Mouse (Mus musculus): ENCODE results near the gene Riox2.

The Riox2 gene

DNA sequence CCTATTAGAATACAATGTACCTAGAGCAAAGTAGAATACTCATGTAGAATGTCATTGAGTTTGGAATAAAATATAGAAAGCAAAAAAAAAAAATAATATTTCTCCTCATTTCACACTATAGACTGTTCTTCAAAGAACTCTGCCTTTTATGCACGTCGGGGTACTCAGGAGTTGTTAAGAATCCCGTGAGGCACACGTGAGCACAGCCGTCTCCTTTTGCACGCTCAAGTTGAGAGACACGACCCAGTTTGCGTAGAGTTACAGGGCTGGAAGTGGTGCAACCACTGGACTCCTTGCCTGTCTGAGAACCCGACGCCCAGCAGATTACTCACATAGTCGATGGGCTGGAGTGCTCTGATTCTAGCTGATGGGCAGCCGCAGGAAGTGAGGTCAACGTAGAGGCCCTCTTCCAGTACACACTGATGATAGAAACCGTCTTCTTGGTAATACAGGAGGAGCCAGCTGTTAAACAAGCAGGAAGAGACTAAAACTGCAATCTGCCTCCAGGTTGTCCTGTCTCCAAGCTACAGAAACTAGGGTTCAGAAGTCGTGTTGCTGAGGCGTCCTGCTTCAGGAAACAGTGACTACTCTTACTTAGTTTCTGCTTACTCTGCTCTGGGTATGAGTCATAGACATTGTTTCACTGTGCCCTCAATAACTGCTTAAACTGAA lies 50.3 kb downstream of the Riox2 start:
- DNase-seq (ENCODE audit: low spot score): no peak

DNA sequence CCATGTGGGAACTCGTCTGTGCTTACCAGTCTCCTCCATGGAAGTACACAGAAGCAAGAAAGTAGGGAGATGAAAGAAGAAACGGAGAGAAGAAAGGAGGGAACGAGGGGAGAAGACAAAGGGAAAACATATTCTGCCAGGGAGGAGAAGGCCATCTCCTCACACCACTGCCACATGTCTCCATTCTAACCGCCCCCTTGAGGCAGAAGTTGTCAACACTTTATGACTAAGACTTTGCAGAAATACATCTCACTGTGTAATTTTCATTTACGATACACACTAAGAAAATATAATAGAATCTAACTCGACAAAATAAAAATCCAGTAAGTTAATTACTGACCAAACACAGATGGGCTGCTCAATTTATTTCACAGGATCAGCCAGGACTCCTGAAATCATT lies 55.4 kb downstream of the Riox2 start:
- no peak for DNase-seq (ENCODE audit: low spot score)

DNA sequence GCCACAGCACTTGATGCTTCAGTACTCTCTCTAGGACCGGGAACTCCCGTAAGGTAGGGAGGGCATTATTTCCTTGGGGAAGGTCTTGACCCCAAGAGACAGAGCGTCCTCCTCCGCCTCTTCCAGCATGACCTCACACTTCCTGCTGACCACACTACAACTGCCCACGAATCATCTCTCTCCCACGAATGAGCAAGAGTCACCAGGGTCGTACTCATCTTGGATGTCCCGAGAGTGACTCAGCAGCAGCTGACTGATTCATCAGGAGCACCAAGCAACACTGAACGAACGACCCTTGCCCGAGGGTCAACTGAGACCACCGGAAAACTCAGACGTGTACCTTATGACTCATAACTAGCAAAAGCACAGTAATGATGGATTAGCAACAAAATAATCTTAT lies 58.0 kb downstream of the Riox2 start:
- DNase-seq (ENCODE audit: low spot score): no peak

DNA sequence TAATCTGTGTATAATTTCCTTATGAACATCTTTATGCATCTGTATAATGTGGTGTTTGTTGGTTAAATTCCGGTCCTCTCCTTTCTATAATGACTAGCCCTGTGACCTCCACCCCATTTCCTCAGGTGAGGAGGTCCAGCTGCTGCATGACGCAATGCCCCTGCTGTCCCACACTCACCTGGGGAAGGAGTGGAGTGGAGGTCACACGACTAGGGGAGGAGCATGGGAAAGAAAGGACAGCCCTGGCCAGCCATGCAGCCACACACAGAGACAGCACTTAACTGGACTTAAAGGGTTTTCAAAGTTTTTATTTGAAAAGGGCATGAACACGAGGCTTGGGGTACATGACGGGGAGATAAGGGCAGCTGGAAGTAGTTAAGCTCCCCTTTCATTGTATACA lies 59.7 kb downstream of the Riox2 start:
- no peak for DNase-seq (ENCODE audit: low spot score)

- no peak for DNase-seq (ENCODE audit: low spot score)
These were observed 61.0 kb downstream of the Riox2 start for GRCm38 (mm10) chr16:59532561-59532960.

DNA sequence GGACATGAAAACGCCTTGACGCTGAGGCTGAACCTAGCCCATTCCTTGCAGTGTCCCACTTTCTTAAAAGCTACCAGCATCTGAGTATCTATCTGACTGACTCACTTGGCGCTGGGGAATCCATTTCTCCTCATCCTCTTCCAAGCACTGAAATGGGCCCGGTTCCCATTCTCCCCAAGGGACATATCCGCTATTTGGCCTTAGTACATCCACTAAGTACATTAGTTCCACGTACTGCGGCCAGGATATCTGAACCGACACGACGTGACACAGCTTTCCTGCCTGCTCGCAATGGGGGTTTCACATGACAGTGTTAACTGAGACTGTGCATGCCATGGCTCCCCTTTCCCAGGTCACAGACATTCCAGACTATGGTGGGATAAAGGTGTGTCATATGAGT lies 62.8 kb downstream of the Riox2 start:
- DNase-seq (ENCODE audit: low spot score): no peak

GRCm38 (mm10) chr16:59535673-59536072 lies 64.1 kb downstream of the Riox2 start:
- DNase-seq (ENCODE audit: low spot score): no peak

GRCm38 (mm10) chr16:59540944-59541343 lies 69.4 kb downstream of the Riox2 start:
- no peak for DNase-seq (ENCODE audit: low spot score)

DNA sequence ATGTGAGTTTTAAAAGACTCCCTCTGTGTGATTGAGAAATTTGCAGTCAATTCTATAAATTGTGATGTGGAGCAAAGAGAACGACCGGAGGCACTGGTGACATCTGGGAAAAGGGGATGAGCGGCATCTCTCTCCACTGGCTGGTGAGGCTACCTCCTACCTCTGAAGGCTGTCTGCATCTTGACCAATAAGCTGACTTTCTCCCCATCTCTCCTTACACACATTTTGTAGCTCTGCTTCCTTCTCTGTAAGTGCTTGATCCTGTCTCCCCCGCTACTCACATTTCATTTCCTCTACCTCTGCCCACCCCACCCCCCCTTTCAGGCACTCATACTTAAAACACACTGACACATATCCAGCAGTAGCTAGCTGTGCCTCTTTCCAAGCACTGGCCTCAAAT lies 69.8 kb downstream of the Riox2 start:
- DNase-seq (ENCODE audit: low spot score): no peak

Measured in urinary bladder, postnatal 10 days (tissue).